Mouse (Mus musculus) splenic B cell, adult 2 months (primary cell): Measurements from ENCODE around the gene 9030612E09Rik.

Experiments
- DNase-seq: peaks from one replicate; pipeline ENCODE4 v3.0.0-alpha.2; 2011; ENCODE audit warnings: low read depth, low spot score
- H3K27me3 ChIP-seq: 2 replicates; pipeline ENCODE4 v1.6.1; 2012; ENCODE audit warnings: mild to moderate bottlenecking, low read length, moderate library complexity, mixed read lengths; ENCODE audit not compliant: control insufficient read depth, poor library complexity, insufficient read depth, severe bottlenecking
- H3K36me3 ChIP-seq: 2 replicates; pipeline ENCODE4 v1.6.1; 2012; ENCODE audit warnings: mild to moderate bottlenecking, low read length, moderate library complexity, mixed read lengths; ENCODE audit not compliant: control insufficient read depth, poor library complexity, insufficient read depth, severe bottlenecking

9030612E09Rik gene

DNA sequence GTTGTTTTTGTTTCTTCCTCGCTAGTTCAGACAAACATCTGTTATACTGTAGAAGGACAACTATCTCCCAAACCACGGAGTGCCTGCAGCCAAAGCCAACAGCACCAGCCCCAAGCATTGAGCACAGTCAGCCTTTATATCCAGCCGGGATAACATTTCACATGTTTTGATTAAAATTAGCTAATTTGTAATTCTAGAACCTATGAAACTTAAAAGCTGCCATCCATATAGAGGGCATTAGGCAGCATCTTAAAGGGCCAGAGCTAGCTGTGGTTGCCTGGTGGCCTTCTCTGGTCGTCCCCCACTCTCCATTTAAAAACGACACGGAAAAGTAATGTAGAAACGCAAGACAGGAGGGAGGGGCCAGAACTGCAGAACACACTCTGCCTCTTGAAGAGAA, 2.4 kb upstream of the 9030612E09Rik start:
- no peaks in the 10 kb centered on the region for H3K36me3 ChIP-seq
- DNase-seq: no peak
- no peaks in the 10 kb centered on the region; the same call in 1 of the 2 replicates for H3K27me3 ChIP-seq

DNA sequence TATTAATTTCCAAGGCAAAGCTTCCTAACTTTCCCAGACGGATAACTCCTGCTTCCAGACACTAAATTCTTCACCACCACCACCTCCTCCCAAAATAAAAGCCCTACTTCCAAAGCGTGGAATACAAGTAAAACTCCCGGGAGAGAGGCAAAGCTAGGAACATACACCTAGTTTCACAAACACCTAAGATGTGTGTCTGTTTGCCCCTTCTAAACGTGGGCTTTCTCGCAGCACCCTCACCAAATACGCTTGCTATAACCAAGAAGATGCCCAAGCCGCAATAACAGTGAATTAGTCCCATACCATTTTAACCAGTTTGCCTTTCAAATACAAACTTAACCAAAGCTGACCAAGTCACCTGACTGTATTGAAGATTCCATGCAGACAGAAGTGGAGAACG, 1.9 kb upstream of the 9030612E09Rik start:
- no peaks in the 10 kb centered on the region for H3K36me3 ChIP-seq
- H3K27me3 ChIP-seq: no peaks in the 10 kb centered on the region; the same call in 1 of the 2 replicates
- peak; percentile 2 for DNase-seq

DNA sequence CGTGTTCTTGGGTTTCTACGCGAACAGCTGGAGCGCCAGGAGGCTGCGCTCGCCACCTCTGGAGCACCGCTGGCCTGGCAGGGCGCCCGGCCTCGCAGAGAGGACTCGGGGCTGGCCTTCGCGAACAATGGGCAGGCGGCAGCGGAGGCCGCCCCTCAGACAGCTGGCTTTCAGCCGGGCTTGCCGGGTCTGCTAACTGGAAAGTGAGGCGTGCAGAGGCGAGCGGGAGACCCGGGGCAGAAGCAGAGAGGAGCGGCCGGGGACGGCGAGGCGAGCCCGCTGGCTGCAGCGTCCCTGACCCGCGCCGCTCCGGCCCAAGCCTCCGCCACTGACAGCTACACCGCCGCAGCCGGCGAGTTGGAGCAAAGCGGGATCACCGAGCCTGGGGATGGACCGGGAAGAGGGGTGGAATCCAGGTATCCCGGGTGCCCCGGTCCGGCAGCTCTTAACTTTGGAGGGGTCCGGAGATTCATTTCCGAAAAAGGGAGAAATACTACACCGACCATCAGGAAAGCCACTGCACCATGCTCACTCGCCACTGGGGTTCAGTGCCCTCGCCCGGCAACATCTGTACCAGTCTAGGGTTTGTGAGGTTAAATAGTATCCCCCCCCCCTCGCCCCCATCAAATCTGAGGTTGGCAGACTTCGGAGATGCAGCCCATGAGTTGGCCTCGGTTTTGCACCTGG, 1.2 kb upstream of the 9030612E09Rik start:
- DNase-seq: peak; percentile 11
- H3K27me3 ChIP-seq: no peaks in the 10 kb centered on the region; the same call in 1 of the 2 replicates
- H3K36me3 ChIP-seq: no peaks in the 10 kb centered on the region

DNA sequence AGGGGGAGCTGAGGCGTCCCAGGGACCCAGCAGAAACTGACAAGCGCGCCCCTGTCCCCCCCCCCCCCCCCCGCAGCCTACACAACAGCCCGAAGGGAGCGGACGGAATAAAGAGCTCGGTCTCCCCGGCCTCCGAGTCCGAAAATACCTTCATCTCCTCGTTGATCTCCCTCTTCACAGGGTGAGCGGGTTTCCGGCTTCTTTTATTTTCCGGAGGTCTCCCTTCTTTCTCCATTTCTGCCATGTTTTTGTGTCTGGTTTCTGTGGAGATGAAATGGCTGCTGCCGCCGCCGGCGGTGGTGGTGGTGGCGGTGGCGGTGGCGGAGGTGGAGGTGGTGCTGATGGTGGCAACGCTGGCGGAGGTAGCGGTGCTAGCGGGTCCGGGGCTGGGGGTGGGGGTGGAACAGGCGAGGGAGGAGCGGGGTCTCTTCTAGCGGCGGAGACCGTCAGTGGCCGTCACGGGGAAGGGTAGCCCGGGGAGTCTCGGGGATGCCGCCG, 627 bp upstream of the 9030612E09Rik start:
- no peaks in the 10 kb centered on the region; the same call in 1 of the 2 replicates for H3K27me3 ChIP-seq
- DNase-seq: peak; percentile 7
- no peaks in the 10 kb centered on the region for H3K36me3 ChIP-seq

DNA sequence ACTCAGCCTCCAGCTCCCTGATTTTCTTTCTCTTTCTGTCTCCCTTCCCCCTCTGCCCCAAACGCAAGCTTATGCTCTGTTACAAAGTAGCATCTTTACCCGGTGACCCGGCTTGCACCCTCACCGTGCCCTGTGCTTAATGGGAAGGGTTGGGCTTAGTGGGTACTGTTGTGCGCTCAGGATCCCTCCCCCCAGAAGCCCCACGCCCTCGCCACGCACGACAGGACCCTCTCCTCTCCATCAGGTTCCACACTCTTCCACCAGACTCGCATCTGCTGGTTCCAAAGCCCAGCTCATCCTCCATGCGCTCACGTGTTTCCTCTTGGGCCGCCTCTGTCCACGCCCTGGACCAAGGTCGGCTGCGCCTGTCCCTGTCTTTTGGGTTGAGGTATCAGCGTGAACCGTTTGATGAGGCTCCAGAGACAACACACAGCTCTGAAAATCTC, 675 bp downstream of the 9030612E09Rik start:
- Histone ChIP-seq H3K36me3 (no peaks in the 10 kb centered on the region), H3K27me3 (no peaks in the 10 kb centered on the region; the same call in 1 of the 2 replicates)
- no peak for DNase-seq

DNA sequence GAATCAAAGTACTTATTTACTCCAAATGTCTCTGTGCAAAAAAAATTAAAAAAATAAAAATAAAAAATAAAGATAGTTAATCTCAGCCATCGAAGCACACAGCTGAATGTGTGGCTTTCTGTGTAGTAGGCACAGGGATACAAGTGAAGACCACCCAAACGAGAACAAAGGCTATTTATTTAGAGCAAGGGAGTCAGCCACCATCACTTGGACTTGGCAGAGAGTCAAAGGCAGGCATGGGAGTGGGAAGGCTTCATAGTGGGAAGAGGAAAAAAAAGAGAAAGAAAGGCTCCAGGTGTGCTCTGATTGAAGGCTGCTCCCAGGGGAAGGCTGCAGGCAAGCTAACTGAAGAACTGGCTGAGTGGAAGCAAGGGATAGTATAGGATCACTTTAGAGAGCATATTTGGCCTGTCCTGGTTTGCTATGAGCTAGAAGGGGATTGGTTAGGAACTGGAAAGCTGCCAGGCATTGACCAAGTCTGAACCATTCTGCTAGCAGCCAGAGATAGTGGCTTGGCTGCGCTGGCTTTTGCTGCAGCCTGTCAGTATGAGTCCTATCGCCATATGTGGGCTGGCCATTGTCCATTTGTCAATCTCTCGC, 5.9 kb downstream of the 9030612E09Rik start:
- no peak for DNase-seq
- Histone ChIP-seq H3K27me3 (no peaks in the 10 kb centered on the region), H3K36me3 (no peaks in the 10 kb centered on the region)

DNA sequence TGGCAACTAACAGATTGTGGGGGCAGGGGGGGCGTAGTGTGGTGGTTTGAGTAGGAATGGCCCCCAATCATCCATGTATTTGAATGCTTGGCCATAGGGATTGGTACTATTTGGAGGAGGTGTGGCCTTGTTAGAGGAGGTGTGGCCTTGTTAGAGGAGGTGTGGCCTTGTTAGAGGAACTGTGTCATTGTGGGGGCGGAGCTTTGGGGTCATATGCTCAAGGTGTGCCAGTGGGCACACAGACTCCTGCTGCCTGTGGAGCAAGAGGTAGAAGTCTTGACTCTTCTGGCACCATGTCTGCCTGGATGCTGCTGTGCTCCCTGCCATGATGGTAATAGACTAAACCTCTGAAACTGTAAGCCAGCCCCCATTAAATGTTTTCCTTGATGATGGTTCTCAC, 25.7 kb downstream of the 9030612E09Rik start:
- no peak for DNase-seq
- Histone ChIP-seq H3K36me3 (no peaks in the 10 kb centered on the region), H3K27me3 (no peaks in the 10 kb centered on the region)

DNA sequence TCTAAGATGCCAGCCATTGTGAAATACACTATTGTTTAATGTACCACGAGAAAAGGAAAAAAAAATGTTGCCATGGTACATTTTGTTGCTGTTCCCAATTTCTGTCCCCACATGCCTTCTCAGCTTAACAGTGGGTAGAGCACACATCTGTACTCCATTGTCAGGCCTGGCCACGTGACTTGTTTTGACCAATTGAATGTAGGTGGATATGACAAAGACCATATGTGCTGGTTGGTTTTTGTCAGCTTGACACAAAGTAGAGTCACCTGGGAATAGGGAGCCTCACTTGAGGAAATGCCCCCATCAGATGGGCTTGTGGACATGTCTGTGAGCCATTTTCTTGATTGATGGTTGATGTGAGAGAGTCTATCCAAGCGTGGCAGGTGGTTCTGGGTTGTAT, 29.4 kb downstream of the 9030612E09Rik start:
- no peak for DNase-seq
- Histone ChIP-seq H3K27me3 (no peaks in the 10 kb centered on the region), H3K36me3 (no peaks in the 10 kb centered on the region)

DNA sequence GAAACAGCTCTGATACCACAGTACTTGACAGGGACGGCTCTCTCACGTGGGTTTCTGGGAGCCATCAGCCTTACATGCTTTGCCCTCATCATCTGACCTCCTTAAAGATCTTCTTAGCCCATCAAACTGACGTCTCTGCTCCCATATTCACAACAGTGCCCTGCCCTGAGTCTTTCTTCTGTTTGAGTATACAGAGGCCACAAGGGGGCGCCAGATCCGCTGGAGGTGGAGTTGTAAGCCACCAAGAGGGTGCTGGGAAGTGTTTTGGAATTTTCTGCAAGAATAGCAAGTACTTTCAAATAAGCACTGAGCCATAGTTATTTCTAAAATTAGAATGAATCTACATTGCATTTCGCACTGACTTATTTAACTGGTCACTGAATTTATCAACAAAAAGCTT, 37.4 kb downstream of the 9030612E09Rik start:
- no peaks in the 10 kb centered on the region for H3K27me3 ChIP-seq
- DNase-seq: peak; percentile 76
- no peaks in the 10 kb centered on the region for H3K36me3 ChIP-seq

DNA sequence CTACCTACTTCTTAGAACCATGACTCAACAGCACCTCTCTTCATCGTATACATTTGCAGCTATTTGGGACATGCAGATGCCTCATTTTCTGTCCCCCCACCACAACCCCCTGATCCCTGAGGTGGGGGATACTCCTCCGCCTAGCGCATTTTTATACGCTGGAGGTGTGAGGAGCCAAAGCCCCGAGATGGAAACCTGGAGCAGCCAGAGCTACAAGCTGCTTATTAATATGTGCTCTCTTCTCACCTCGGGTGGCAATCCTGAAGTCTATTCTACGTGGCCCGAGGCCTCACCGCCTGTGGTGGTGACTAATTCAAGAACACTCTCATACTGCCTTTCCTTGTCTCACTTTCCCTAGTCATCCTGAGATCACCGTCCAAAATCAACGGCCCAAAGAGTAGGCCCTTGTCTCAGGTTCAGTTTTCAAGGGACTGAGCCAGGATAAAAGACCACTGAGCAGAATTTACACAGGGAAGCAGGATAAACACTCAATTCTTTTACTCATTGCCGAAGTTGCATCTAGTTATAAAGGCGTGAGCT, 42.9 kb downstream of the 9030612E09Rik start:
- no peaks in the 10 kb centered on the region for H3K27me3 ChIP-seq
- no peaks in the 10 kb centered on the region for H3K36me3 ChIP-seq
- DNase-seq: no peak

DNA sequence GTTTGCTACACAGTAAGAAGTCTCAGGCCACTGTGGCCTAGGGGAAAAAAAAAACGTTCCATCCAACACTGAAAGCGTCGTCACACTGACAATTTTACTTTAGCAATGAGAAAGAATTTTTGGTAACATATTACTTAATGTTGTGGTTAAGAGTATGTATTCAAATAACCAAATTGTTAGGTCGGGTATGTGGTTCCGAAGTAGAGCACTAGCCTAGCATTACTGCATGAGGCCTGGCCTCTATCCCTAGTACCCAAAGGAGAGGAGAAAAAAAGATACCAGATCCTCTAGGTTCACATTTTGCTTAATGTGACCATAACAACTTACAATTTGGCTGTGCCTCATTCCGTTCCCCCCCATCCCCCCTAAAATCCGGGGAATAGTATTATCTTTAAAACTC, 46.0 kb downstream of the 9030612E09Rik start:
- no peaks in the 10 kb centered on the region for H3K27me3 ChIP-seq
- H3K36me3 ChIP-seq: no peaks in the 10 kb centered on the region
- peak; percentile 11 for DNase-seq

DNA sequence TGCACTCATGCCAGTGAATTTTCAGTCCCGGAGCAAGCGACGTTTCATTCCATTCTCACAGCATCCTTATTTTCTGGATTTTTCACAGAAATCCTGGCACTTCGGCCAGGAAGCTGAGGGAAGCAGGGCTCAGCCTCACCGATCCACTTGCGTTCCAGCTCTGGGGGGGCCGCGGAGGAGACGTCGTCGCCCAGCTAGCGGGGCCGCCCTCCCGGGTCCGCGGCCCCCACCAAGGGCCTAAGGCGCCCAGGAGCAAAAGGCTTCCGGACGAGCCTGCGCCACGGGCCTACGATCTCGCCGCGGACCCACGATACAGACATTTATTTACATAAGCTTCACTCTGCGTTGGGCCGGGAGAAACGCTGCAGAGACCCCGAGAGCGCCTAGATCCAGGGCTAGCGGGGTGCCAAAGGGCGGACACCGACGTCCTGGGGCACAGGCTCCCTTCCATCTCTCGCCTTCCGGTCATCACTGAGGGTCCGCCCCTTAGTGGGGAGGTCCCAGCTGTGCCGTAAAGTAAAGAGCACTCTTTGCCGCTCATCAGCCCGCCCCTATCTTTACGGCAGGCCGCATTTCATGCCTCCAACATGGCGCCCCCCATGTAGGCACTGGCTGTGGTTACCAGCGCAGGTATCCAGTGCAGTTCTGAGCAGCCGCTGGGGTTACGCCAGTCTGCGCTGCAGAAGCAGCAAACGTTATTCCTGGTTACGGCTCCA, 46.6 kb downstream of the 9030612E09Rik start, which contains the start of gene Pdss2:
Gene Pdss2 (plus strand): TSS at position 577 of the 716 bp plus-strand sequence.
- no peaks in the 10 kb centered on the region for H3K27me3 ChIP-seq
- peak; percentile 94 for DNase-seq

DNA sequence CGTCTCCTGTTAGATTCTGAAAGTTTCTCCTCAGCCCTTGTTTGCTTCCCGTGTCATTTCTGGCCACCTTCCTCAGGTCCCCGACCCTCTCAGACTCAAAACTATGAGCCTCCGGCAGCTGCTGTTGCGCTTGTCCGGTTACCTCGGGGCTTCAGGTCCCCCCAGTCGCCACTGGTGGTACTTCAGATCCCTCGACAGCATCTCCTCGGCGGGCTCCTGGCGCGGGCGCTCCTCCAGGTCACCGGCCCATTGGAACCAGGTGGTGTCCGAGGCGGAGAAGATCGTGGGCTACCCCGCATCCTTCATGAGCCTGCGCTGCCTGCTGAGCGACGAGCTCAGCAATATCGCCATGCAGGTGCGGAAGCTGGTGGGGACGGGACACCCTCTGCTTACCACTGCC, 47.2 kb downstream of the 9030612E09Rik start:
- Histone ChIP-seq H3K27me3 (no peaks in the 10 kb centered on the region), H3K36me3 (no peaks in the 10 kb centered on the region)
- no peak for DNase-seq

More for the DNA sequence above, 46.6 kb downstream of the 9030612E09Rik start, which contains the start of gene Pdss2:
- no peaks in the 10 kb centered on the region for H3K36me3 ChIP-seq

DNA sequence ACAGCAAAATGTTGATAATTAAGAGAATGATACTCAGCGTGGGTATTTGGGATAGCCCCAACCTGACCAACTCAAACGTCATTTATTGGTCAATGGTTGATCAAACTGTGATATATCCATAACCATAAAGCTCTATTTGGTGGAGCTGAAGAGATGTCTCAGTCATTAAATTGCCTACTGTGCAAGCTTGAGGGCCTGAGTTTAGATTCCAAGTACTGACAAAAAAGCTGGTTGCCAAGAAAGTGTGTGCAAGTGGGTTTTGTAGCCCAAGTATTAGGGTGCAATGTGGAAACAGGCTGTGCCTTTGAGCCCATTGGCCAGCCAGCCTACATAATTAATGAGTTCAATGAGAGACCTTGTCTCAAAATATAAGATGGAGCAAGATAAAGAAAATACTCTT, 48.9 kb downstream of the 9030612E09Rik start:
- Histone ChIP-seq H3K36me3 (0 out of 2 replicates have a peak, but pooled peaks cover 3% of the 10 kb centered on the region), H3K27me3 (no peaks in the 10 kb centered on the region)
- no peak for DNase-seq
